Mouse (Mus musculus) heart, embryonic 10.5 days (tissue): Measurements from ENCODE around the gene Slc26a11. TPM values are rescaled to one million over a fixed set of nuclear protein-coding genes. Genes with fewer than 3 reads are reported as not detected.

Source experiments
- DNase-seq: peaks from one replicate; pipeline ENCODE4 v3.0.0-alpha.2; 2017; ENCODE audit warnings: low spot score
- H3K27ac ChIP-seq: fragments of 300-500 bp; sonication (generic); 2 replicates; pipeline ENCODE4 v1.5.1; 2016; ENCODE audit warnings: mild to moderate bottlenecking
- H3K27me3 ChIP-seq: fragments of 300-500 bp; sonication (generic); 2 replicates; pipeline ENCODE4 v1.6.1; 2016; ENCODE audit warnings: mild to moderate bottlenecking; ENCODE audit not compliant: poor library complexity, insufficient read depth, severe bottlenecking
- H3K36me3 ChIP-seq: fragments of 300-500 bp; sonication (generic); 2 replicates; pipeline ENCODE4 v1.6.1; 2016; ENCODE audit warnings: mild to moderate bottlenecking, moderate library complexity
- H3K4me1 ChIP-seq: fragments of 300-500 bp; sonication (generic); 2 replicates; pipeline ENCODE4 v1.6.1; 2016; ENCODE audit warnings: mild to moderate bottlenecking
- H3K4me3 ChIP-seq: fragments of 300-500 bp; sonication (generic); 2 replicates; pipeline ENCODE4 v1.5.1; 2016; ENCODE audit warnings: mild to moderate bottlenecking, moderate library complexity
- H3K9me3 ChIP-seq: fragments of 300-500 bp; sonication (generic); 2 replicates; pipeline ENCODE4 v1.6.1; 2016; ENCODE audit warnings: mild to moderate bottlenecking, moderate library complexity
- WGBS: fragments of 180-500 bp; shearing (Covaris S2); methylation state at CpG from one replicate; pipeline ENCODE4 v1.1.7; 2016; 5-methylcytosine and 5-hydroxymethylcytosine counted together
- polyA plus RNA-seq: library from polyadenylated mRNA; unstranded; fragments of >200 nt; fragmentation: Nextera tagmentation; extraction: Ambion mirVana; gene quantifications from 2 replicates; pipeline ENCODE4 v1.2.1, GENCODE M21; 2016

Slc26a11 gene
- polyA plus RNA-seq, 1 experiment from 2014 or later = 10.8 TPM

DNA sequence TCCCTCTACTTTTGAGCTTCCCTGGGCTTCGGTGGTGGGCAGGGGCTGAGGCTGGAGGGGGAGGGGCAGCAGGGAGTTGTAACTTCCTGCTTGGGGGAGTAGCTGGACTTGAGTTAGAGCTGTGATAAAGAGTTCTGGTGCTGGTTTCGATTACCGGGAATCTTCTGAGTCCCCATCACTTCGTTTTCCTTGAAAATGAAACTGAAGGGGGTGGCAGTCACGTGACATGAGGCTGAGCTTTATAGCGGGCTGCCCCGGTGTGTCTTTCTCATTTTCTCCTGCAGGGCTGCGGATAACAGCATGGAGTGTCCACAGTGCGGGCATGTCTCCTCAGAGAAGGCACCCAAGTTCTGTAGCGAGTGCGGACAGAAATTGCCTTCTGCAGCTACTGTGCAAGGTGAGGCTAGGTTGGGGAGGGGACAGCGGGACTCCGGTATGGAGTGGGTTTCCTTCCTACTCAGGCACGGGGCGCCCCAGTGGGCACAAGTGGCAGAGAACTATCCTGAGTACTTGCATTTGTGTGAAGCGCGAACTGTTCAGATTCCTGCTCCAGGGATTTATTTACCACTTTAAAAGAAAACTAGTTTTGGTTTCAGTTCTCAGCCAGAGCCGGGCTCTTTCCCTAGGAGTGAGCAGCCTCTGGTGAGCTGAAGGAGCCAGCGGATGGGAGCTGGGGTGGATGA, 37.6 kb downstream of the Slc26a11 start, which contains the start of gene Rnf213:
Gene Rnf213, plus strand, starts transcription at position 301 of the 683 bp plus-strand sequence.
- H3K36me3 ChIP-seq = peaks cover 7% of the 10 kb centered on the region; the same call in 1 of the 2 replicates
- H3K27me3 ChIP-seq = peaks cover 68% of the 10 kb centered on the region
- H3K9me3 ChIP-seq = no peaks in the 10 kb centered on the region
- WGBS = under 1% methylated on average over 19 of the region's 19 CpGs
- H3K4me3 ChIP-seq = peak within 1 kb of the TSS; percentile 79
- peaks cover 35% of the 10 kb centered on the region for H3K4me1 ChIP-seq
- peak; percentile 87 for DNase-seq
- peak within 1 kb of the TSS; percentile 93 for H3K27ac ChIP-seq

DNA sequence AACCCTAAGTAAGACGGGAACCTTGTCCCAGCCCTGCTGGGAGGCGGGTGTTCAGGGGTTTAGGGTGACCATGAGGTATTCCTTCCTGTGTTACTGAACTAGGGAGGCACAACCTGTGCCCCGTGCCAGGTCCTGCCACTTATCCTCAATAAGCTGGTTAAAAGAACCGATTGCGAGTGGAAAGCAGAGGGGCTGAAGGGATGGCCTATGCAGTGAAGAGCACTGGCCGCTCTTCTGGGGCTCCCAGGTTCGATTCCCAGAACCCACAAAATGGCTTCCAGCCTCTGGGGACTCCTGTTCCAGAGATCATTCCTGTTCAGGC, 38.1 kb downstream of the Slc26a11 start:
- Histone ChIP-seq H3K27me3 (peaks cover 64% of the 10 kb centered on the region), H3K27ac (peak overlapping the region; percentile 89), H3K9me3 (no peaks in the 10 kb centered on the region), H3K36me3 (peaks cover 7% of the 10 kb centered on the region; the same call in 1 of the 2 replicates), H3K4me3 (peak overlapping the region; percentile 79), H3K4me1 (peaks cover 30% of the 10 kb centered on the region)
- no peak for DNase-seq
- WGBS = 29% methylated on average over 7 of the region's 7 CpGs

DNA sequence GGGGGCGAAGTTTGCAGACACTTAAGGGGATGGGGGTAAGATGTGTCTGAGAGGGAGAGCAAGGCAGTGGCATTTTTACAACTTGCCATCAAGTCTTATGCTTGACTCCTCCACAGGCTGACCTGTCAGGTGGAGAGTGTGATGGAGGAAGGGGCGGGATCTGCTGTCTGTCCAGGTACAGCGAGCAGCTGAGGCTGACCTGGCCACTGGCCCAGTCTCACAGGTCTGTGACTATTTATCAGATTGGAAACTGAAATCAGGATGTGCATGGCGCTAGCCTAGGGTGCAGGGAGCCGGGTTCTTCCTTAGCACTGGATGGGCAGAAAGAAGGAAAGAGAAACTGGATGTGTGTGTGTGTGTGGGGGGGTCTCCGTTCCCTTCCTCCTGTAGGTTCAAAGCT, 38.9 kb downstream of the Slc26a11 start:
- Histone ChIP-seq H3K27me3 (peaks cover 56% of the 10 kb centered on the region), H3K9me3 (no peaks in the 10 kb centered on the region), H3K4me3 (peak overlapping the region; percentile 79; the same call in 1 of the 2 replicates), H3K27ac (no peak overlapping the region), H3K36me3 (peaks cover 7% of the 10 kb centered on the region; the same call in 1 of the 2 replicates), H3K4me1 (peaks cover 26% of the 10 kb centered on the region)
- no peak for DNase-seq
- 56% methylated on average over 6 of the region's 6 CpGs for WGBS

DNA sequence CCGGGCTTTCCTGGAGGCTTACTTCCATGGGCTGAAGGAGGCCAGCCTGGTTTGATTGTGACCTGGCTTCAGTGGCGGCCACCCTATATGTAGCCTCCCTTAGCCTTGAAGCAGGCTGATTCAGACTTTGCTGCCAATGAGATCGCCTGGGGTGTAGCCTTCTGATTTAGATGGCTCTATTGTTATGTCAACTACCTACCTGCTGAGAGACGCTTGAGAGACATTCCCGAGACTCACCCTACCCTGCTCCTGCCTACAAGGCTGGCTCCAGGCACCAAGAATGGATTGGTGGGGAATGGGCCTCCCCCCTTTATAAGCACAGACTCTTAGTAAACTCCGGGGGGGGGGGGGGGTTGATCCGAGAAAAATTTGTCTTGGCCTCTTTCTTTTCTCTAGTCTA, 40.0 kb downstream of the Slc26a11 start:
- no peak for DNase-seq
- Histone ChIP-seq H3K4me3 (no peak overlapping the region), H3K27ac (no peak overlapping the region), H3K27me3 (peaks cover 55% of the 10 kb centered on the region), H3K9me3 (no peaks in the 10 kb centered on the region), H3K36me3 (peaks cover 7% of the 10 kb centered on the region; the same call in 1 of the 2 replicates), H3K4me1 (peaks cover 17% of the 10 kb centered on the region)
- WGBS = 12% methylated on average over 7 of the region's 7 CpGs

DNA sequence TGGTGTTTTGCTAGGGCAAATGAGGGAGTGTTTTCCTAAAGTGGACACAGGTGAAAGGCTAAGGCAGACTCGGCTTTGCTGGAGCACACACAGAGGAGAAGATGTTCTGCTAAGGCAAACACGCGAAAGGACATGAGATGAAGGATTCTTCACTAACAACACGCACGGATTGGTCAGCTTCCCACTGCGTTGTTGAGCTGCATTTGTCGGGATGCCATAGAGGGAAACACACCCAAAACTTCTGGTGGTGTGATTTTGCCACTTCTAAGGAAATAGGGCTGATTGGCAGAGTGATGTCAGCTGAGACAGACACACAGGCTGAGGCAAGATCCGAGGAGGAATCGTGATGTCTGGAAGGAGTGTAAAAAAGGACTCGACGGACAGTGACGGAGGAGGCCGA, 40.6 kb downstream of the Slc26a11 start:
- Histone ChIP-seq H3K4me1 (peaks cover 13% of the 10 kb centered on the region), H3K4me3 (no peak overlapping the region), H3K27ac (no peak overlapping the region), H3K27me3 (peaks cover 51% of the 10 kb centered on the region), H3K9me3 (no peaks in the 10 kb centered on the region), H3K36me3 (peaks cover 7% of the 10 kb centered on the region; the same call in 1 of the 2 replicates)
- WGBS = 29% methylated on average over 13 of the region's 13 CpGs
- no peak for DNase-seq

DNA sequence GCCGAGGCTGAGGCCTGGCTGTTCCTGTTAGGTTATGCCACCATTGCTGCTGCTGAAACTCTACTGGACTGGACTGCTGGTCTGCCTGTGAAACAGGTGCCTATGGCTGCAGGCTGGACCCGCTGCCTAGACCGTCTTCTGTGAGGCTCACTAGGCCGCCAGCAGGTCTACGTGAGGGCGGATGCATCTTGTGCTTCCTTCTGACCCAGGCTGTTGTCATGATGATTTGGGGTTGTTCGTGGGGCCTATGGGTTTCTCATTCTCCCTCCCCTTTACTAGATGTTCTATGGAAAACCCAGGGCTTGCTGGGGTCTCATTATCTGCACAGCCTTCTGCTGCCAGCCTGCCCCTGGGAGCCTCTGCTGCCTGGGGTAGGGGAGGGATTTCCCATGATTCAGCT, 41.1 kb downstream of the Slc26a11 start:
- Histone ChIP-seq H3K9me3 (no peaks in the 10 kb centered on the region), H3K4me1 (peaks cover 10% of the 10 kb centered on the region), H3K27ac (no peak overlapping the region), H3K27me3 (peaks cover 46% of the 10 kb centered on the region), H3K4me3 (no peak overlapping the region), H3K36me3 (peaks cover 7% of the 10 kb centered on the region; the same call in 1 of the 2 replicates)
- 64% methylated on average over 7 of the region's 7 CpGs for WGBS
- no peak for DNase-seq

DNA sequence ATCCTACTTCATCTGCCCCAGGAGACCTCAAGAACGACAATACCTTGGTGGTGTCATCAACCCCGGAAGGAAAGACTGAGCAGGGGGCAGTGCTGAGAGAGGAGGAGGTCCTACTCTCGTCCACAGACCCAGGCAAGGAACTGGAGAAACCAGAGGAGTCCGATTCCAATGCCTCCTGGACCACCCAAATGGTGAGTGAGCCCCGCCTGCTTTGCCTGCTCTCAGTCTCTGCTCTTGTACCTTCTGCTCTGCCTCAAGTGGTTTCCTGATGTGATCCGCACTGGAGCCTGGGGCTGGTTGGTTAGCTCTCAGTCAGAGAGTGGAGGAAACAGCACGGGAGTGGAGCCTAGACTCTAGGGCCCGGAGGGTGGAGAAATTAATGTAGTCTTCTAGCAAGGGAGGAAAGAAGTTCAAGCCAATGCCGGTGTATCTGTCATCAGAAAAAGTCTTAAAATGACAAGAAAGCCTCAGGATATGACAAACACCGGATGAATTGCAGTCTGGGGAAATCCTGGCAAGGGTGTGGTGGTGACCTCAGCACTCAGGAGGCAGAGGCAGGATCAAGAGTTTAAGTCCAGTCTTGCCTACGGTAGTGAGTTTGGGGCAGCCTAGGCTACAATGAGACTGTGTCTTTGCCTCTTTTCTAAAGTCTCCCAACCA, 47.3 kb downstream of the Slc26a11 start:
- Histone ChIP-seq H3K9me3 (no peaks in the 10 kb centered on the region), H3K27ac (no peak overlapping the region), H3K36me3 (peaks cover 27% of the 10 kb centered on the region), H3K27me3 (no peaks in the 10 kb centered on the region), H3K4me1 (no peaks in the 10 kb centered on the region; the same call in 1 of the 2 replicates), H3K4me3 (no peak overlapping the region)
- 46% methylated on average over 11 of the region's 11 CpGs for WGBS
- DNase-seq = no peak

DNA sequence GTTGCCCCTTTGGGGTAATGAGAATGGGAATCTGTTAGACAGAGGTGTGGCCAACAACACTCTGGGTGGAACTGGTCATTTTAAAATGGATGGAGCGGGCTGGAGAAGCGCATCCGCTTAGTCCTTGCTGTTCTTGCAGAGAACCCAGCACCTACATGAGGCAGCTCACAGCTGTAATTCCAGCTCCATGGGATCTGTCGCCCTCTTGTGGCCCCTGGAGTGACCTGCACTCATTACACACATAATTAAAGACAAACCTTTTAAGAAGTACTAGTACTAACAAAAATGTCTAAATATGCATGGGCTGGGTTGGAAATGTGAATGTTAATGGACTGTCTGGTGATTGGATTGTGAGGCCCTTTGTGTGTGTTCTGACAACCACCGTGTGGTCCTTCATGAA, 49.3 kb downstream of the Slc26a11 start:
- Histone ChIP-seq H3K9me3 (no peaks in the 10 kb centered on the region), H3K27ac (no peak overlapping the region), H3K4me1 (no peaks in the 10 kb centered on the region; the same call in 1 of the 2 replicates), H3K36me3 (peaks cover 39% of the 10 kb centered on the region), H3K27me3 (no peaks in the 10 kb centered on the region), H3K4me3 (no peak overlapping the region)
- WGBS = 57% methylated on average over 5 of the region's 5 CpGs
- no peak for DNase-seq

DNA sequence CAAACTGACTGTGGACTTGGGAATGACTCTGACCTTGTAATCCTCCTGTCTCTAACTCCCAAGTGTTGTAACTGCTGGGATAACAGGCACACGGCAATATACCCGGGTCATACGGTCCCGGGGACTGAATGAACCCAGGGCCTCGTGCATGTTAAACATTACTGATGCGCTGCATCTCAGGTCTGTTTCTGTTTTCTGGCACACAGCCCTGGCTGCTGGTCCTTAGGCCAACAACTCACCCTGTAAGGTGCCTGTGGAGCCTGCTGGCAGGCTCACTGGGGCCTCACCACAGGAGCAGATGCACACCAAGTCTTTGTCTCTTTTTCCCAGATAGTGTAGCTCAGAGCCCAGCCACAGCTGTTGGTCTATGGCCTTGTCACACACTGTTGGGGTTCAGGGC, 52.0 kb downstream of the Slc26a11 start:
- 88% methylated on average over 6 of the region's 6 CpGs for WGBS
- Histone ChIP-seq H3K4me1 (no peaks in the 10 kb centered on the region; the same call in 1 of the 2 replicates), H3K4me3 (no peak overlapping the region), H3K36me3 (peaks cover 64% of the 10 kb centered on the region), H3K9me3 (no peaks in the 10 kb centered on the region), H3K27ac (no peak overlapping the region), H3K27me3 (no peaks in the 10 kb centered on the region)
- DNase-seq = no peak

DNA sequence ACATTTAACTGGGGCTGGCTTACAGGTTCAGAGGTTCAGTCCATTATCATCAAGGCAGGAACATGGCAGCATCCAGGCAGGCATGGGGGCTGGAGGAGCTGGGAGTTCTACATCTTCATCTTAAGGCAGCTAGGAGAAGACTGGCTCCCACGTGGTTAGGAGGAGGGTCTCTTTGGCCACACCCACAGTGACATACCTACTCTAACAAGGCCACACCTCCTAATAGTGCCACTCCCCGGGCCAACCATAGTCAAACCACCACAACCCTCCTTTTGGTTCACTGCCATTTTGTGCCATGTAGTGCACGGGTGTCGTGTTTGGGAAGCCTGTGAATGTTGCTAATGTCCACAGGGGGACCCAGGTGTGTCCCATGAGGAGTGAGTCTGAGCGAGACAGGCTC, 52.6 kb downstream of the Slc26a11 start:
- no peaks in the 10 kb centered on the region for H3K9me3 ChIP-seq
- H3K27ac ChIP-seq = no peak overlapping the region
- H3K36me3 ChIP-seq = peaks cover 60% of the 10 kb centered on the region
- no peak for DNase-seq
- 56% methylated on average over 5 of the region's 5 CpGs for WGBS
- no peak overlapping the region for H3K4me3 ChIP-seq
- no peaks in the 10 kb centered on the region; the same call in 1 of the 2 replicates for H3K4me1 ChIP-seq
- no peaks in the 10 kb centered on the region for H3K27me3 ChIP-seq

DNA sequence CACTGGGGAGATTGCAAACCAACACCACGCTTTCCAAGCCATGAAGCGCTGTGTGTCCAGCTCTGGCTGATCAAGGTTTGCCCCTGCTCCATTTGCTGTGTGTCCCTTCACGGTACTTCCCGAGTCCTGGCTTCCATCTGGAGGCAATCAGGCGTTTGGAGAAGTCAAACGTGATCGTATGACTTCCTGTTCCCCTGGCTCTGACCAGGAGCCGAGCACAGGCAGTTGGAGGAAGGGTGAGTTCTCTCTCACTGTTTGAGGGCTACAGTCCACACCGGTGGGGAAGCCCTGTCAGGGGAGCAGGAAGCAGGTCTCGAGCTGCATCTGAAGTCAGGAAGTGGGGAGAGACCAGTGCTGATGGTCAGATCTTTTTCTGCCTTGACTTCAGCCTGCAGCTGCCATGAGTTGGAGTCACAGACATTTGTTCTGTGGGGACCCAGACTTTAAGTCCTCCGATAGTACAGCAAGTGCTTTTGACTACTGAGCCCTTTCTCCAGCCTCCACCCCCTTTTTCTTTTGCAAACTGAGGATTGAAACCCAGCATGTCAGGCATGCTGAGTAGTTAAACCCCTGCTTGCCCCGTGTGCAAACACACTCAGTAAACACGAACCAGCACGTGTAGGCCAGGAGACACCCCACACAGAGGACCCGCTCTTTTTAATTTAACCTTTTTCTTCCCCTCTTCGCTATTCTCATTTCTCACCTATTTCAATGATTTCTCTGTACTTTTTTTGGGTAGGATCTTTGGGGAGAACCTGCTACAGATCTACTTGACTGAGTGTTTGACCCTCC, 64.2 kb downstream of the Slc26a11 start:
- Histone ChIP-seq H3K4me1 (peaks cover 13% of the 10 kb centered on the region), H3K27me3 (no peaks in the 10 kb centered on the region), H3K36me3 (peaks cover 70% of the 10 kb centered on the region), H3K9me3 (no peaks in the 10 kb centered on the region), H3K4me3 (no peak overlapping the region), H3K27ac (peak overlapping the region; percentile 62)
- WGBS = 54% methylated on average over 16 of the region's 16 CpGs
- no peak for DNase-seq

DNA sequence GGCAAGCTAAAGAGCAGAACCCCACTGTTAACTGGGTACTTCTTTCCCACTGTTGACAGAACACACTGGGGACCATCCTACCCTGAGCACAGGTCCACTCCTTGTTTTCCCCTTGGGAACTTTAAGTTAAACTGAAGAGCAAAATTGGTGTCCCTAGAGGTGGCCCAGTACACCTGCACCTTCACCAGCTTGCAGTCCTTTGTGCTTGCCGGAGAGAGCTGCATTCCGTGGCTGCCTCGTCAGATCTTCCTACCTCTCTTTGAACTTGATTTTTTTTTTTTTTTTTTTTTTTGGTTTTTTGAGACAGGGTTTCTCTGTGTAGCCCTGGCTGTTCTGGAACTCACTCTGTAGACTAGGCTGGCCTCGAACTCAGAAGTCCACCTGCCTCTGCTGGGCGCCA, 65.1 kb downstream of the Slc26a11 start:
- Histone ChIP-seq H3K4me1 (peaks cover 13% of the 10 kb centered on the region), H3K27me3 (no peaks in the 10 kb centered on the region), H3K9me3 (no peaks in the 10 kb centered on the region), H3K4me3 (no peak overlapping the region), H3K36me3 (peaks cover 65% of the 10 kb centered on the region), H3K27ac (peak overlapping the region; percentile 62; the same call in 1 of the 2 replicates)
- no peak for DNase-seq
- WGBS = 72% methylated on average over 5 of the region's 5 CpGs

DNA sequence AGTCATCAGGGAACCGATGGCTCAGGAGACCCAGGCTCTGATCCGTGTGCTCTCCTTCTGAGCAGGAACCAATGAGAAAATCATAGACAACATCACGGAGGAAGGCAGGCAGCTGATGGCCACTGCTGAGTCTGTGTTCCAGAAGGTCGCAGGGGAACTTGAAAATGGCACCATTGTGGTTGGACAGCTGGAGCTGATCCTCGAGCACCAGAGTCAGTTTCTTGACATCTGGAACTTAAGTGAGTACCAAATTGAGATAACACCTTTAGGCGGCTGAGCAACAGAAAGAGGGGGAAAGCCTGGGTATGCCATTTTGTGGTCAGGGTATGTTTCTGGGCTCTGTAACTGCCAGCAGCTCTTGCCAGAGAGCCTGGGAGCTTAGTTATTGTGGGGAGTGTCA, 72.1 kb downstream of the Slc26a11 start:
- no peaks in the 10 kb centered on the region for H3K9me3 ChIP-seq
- H3K27ac ChIP-seq = no peak overlapping the region
- no peak for DNase-seq
- peaks cover 19% of the 10 kb centered on the region for H3K4me1 ChIP-seq
- peaks cover 58% of the 10 kb centered on the region for H3K36me3 ChIP-seq
- H3K4me3 ChIP-seq = no peak overlapping the region
- WGBS = 75% methylated on average over 6 of the region's 6 CpGs
- no peaks in the 10 kb centered on the region for H3K27me3 ChIP-seq
